Mouse (Mus musculus): ENCODE results near the gene Ctdspl. TPM values are rescaled to one million over a fixed set of nuclear protein-coding genes. Genes with fewer than 3 reads are reported as not detected.
A peak's percentile ranks its signal among the peaks of the same experiment; 100 is the strongest.

Gene Ctdspl
- polyA plus RNA-seq, 1 experiment = 8.1 TPM

DNA sequence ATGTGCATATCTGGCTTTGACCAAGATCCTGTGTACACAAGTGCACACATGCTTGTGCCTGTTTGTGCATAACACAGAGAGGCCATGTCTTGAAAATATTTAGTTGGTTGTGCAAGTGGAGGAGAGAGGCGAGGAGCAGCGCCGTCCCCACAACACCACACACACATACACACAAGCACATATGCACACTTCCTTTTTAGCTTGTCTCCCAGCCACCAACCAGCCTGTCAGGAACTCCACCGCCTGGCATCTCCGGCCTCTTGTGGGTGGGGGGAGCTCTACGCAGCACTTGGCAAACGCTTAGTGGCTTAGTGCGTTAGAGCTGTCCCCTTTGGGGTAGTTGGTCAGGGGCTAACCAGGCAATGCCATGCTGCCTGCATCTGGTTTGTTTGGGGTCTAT, 1.2 kb downstream of the Ctdspl start:
- TF ChIP-seq CTCF (IDR thresholded peaks at IDR 0.05; ENCODE audit: control insufficient read depth, insufficient read depth, insufficient replicate concordance, low read depth, low read length) (no peak), POLR2A (IDR thresholded peaks at IDR 0.05; ENCODE audit: control insufficient read depth, low read depth, low read length) (no peak)
- peaks cover 17% of the 10 kb centered on the region for H3K4me1 ChIP-seq (ENCODE audit: control insufficient read depth, insufficient read depth, low read length)
- H3K27me3 ChIP-seq (ENCODE audit: control insufficient read depth, insufficient read depth, low read length) = no peaks in the 10 kb centered on the region
- H3K4me3 ChIP-seq (ENCODE audit: control insufficient read depth, low read depth, low read length) = peak overlapping the region; percentile 87
- no peaks in the 10 kb centered on the region for H3K36me3 ChIP-seq (ENCODE audit: control insufficient read depth, insufficient read depth, low read length)
- peak overlapping the region; percentile 71 for H3K27ac ChIP-seq (ENCODE audit: control insufficient read depth, insufficient read depth, low read depth, low read length)

- H3K27me3 ChIP-seq (ENCODE audit: control insufficient read depth, insufficient read depth, low read length) = no peaks in the 10 kb centered on the region
- H3K4me3 ChIP-seq (ENCODE audit: control insufficient read depth, low read depth, low read length) = no peak overlapping the region
- H3K36me3 ChIP-seq (ENCODE audit: control insufficient read depth, insufficient read depth, low read length) = no peaks in the 10 kb centered on the region
- peaks cover 17% of the 10 kb centered on the region for H3K4me1 ChIP-seq (ENCODE audit: control insufficient read depth, insufficient read depth, low read length)
- TF ChIP-seq CTCF (IDR thresholded peaks at IDR 0.05; ENCODE audit: control insufficient read depth, insufficient read depth, insufficient replicate concordance, low read depth, low read length) (no peak), POLR2A (IDR thresholded peaks at IDR 0.05; ENCODE audit: control insufficient read depth, low read depth, low read length) (no peak)
- peak overlapping the region; percentile 32 for H3K27ac ChIP-seq (ENCODE audit: control insufficient read depth, insufficient read depth, low read depth, low read length)
Measured at GRCm38 (mm10) chr9:118928007-118928406, 1.8 kb downstream of the Ctdspl start.

DNA sequence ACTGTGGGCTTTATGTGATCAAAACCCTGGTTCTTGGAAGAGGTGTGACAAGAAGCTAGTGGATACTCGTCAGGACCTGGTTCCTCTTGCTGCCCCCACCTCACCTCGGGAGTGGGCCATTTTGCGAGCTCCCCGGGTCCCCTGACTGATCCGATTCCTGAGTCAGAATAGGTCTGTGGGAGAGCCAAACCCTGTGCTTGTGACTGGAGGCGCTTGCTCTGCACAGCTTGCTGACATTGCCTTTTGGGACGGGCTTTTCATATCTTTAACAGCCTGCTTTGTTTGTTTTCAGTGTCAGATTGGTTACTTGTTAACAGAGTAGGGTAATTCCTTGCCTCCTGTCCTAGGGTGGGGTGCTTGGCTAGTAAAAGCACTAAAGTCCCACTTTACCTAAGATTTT, 2.4 kb downstream of the Ctdspl start:
- H3K4me1 ChIP-seq (ENCODE audit: control insufficient read depth, insufficient read depth, low read length) = peaks cover 17% of the 10 kb centered on the region
- H3K27ac ChIP-seq (ENCODE audit: control insufficient read depth, insufficient read depth, low read depth, low read length) = peak overlapping the region; percentile 43

GRCm38 (mm10) chr9:118930611-118931010, 4.4 kb downstream of the Ctdspl start:
- H3K27ac ChIP-seq (ENCODE audit: control insufficient read depth, insufficient read depth, low read depth, low read length) = no peak overlapping the region
- H3K4me1 ChIP-seq (ENCODE audit: control insufficient read depth, insufficient read depth, low read length) = peaks cover 10% of the 10 kb centered on the region
- no peaks in the 10 kb centered on the region for H3K27me3 ChIP-seq (ENCODE audit: control insufficient read depth, insufficient read depth, low read length)
- H3K36me3 ChIP-seq (ENCODE audit: control insufficient read depth, insufficient read depth, low read length) = no peaks in the 10 kb centered on the region
- TF ChIP-seq POLR2A (IDR thresholded peaks at IDR 0.05; ENCODE audit: control insufficient read depth, low read depth, low read length) = no peak
- TF ChIP-seq CTCF (IDR thresholded peaks at IDR 0.05; ENCODE audit: control insufficient read depth, insufficient read depth, insufficient replicate concordance, low read depth, low read length) = no peak
- no peak overlapping the region for H3K4me3 ChIP-seq (ENCODE audit: control insufficient read depth, low read depth, low read length)

More for the DNA sequence above, 2.4 kb downstream of the Ctdspl start:
- TF ChIP-seq POLR2A (IDR thresholded peaks at IDR 0.05; ENCODE audit: control insufficient read depth, low read depth, low read length) (no peak), CTCF (IDR thresholded peaks at IDR 0.05; ENCODE audit: control insufficient read depth, insufficient read depth, insufficient replicate concordance, low read depth, low read length) (no peak)
- H3K4me3 ChIP-seq (ENCODE audit: control insufficient read depth, low read depth, low read length) = no peak overlapping the region
- no peaks in the 10 kb centered on the region for H3K36me3 ChIP-seq (ENCODE audit: control insufficient read depth, insufficient read depth, low read length)
- H3K27me3 ChIP-seq (ENCODE audit: control insufficient read depth, insufficient read depth, low read length) = no peaks in the 10 kb centered on the region

- peak overlapping the region; percentile 58; the same call in 1 of the 2 replicates for H3K27ac ChIP-seq (ENCODE audit: control insufficient read depth, insufficient read depth, low read depth, low read length)
- no peaks in the 10 kb centered on the region for H3K36me3 ChIP-seq (ENCODE audit: control insufficient read depth, insufficient read depth, low read length)
- no peak overlapping the region for H3K4me3 ChIP-seq (ENCODE audit: control insufficient read depth, low read depth, low read length)
- H3K4me1 ChIP-seq (ENCODE audit: control insufficient read depth, insufficient read depth, low read length) = peaks cover 2% of the 10 kb centered on the region; the same call in 1 of the 2 replicates
- H3K27me3 ChIP-seq (ENCODE audit: control insufficient read depth, insufficient read depth, low read length) = no peaks in the 10 kb centered on the region
- TF ChIP-seq CTCF (IDR thresholded peaks at IDR 0.05; ENCODE audit: control insufficient read depth, insufficient read depth, insufficient replicate concordance, low read depth, low read length) (no peak), POLR2A (IDR thresholded peaks at IDR 0.05; ENCODE audit: control insufficient read depth, low read depth, low read length) (no peak)
Measured at GRCm38 (mm10) chr9:118933800-118934199, 7.5 kb downstream of the Ctdspl start.

DNA sequence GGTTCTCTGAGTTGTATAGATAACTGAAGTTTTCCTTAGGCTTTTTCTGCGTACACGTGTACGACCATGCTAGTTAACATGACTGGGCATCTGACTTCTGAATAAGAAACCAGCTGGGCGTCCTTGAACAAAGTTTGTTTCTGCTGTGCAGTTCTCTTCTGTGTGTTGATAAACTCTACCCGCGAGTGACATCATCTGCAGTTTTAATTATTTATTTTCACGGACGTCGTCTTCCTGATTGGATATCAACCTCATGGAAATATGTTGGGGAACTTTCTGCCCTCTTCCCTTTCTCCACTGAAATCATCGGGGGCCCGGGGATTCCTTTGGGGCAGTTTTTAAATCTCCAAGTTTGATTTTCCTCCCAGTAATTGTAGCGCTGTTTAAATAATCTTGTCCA, 8.1 kb downstream of the Ctdspl start:
- Histone ChIP-seq H3K4me1 (ENCODE audit: control insufficient read depth, insufficient read depth, low read length) (peaks cover 2% of the 10 kb centered on the region; the same call in 1 of the 2 replicates), H3K4me3 (ENCODE audit: control insufficient read depth, low read depth, low read length) (no peak overlapping the region), H3K27me3 (ENCODE audit: control insufficient read depth, insufficient read depth, low read length) (no peaks in the 10 kb centered on the region), H3K36me3 (ENCODE audit: control insufficient read depth, insufficient read depth, low read length) (no peaks in the 10 kb centered on the region), H3K27ac (ENCODE audit: control insufficient read depth, insufficient read depth, low read depth, low read length) (peak overlapping the region; percentile 42)
- TF ChIP-seq POLR2A (IDR thresholded peaks at IDR 0.05; ENCODE audit: control insufficient read depth, low read depth, low read length) (no peak), CTCF (IDR thresholded peaks at IDR 0.05; ENCODE audit: control insufficient read depth, insufficient read depth, insufficient replicate concordance, low read depth, low read length) (no peak)

DNA sequence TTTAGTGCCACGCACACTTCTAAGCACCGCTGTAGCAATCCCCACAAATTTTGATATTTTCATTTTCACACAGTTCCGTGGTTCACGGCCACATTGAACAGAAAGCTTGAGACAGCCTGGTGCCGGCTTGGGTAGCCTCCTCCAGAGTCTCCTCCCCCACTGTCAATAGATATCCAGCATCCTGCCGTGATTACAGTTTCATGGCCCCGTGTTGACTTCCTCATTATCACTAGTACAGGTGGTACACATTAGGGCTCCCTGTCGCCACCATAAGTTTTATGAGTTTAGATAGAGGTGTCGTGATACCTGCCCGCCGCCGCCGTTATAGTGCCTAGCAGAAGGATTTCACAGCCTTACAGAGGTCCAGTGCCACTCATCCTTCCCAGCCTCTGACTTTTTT, 8.8 kb downstream of the Ctdspl start:
- H3K27me3 ChIP-seq (ENCODE audit: control insufficient read depth, insufficient read depth, low read length) = no peaks in the 10 kb centered on the region
- peaks cover 2% of the 10 kb centered on the region; the same call in 1 of the 2 replicates for H3K4me1 ChIP-seq (ENCODE audit: control insufficient read depth, insufficient read depth, low read length)
- TF ChIP-seq POLR2A (IDR thresholded peaks at IDR 0.05; ENCODE audit: control insufficient read depth, low read depth, low read length) (no peak), CTCF (IDR thresholded peaks at IDR 0.05; ENCODE audit: control insufficient read depth, insufficient read depth, insufficient replicate concordance, low read depth, low read length) (no peak)
- no peak overlapping the region for H3K4me3 ChIP-seq (ENCODE audit: control insufficient read depth, low read depth, low read length)
- no peaks in the 10 kb centered on the region for H3K36me3 ChIP-seq (ENCODE audit: control insufficient read depth, insufficient read depth, low read length)
- no peak overlapping the region for H3K27ac ChIP-seq (ENCODE audit: control insufficient read depth, insufficient read depth, low read depth, low read length)

DNA sequence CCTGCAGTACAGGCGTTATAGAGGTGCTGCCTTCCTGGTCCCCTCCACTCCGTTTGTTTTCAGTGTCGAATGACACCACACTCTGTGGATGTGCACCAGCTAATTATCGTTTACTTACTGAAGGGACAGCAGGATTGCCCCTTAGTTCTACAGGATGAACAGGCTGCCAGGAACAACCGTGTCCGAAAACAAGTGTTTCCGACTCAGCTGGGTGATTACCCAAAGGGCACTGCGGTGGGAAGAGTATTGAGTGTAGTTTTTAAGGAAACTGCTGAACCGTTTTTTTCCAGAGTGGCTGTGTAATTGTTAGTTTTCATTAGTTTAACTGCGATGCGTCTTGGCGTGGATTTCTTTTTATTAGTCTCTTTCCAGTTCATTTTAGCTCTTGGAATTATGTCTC, 9.8 kb downstream of the Ctdspl start:
- Histone ChIP-seq H3K27ac (ENCODE audit: control insufficient read depth, insufficient read depth, low read depth, low read length) (no peak overlapping the region), H3K27me3 (ENCODE audit: control insufficient read depth, insufficient read depth, low read length) (no peaks in the 10 kb centered on the region), H3K4me3 (ENCODE audit: control insufficient read depth, low read depth, low read length) (no peak overlapping the region), H3K4me1 (ENCODE audit: control insufficient read depth, insufficient read depth, low read length) (peaks cover 2% of the 10 kb centered on the region), H3K36me3 (ENCODE audit: control insufficient read depth, insufficient read depth, low read length) (no peaks in the 10 kb centered on the region)
- TF ChIP-seq POLR2A (IDR thresholded peaks at IDR 0.05; ENCODE audit: control insufficient read depth, low read depth, low read length) = no peak
- TF ChIP-seq CTCF (IDR thresholded peaks at IDR 0.05; ENCODE audit: control insufficient read depth, insufficient read depth, insufficient replicate concordance, low read depth, low read length) = no peak

All from testis, adult 2 months (tissue).